Mouse (Mus musculus): ENCODE results near the gene 1810046K07Rik. TPM values are rescaled to one million over a fixed set of nuclear protein-coding genes. Genes with fewer than 3 reads are reported as not detected.

Gene 1810046K07Rik
- polyA plus RNA-seq (2012; rRNA removed): not detected in 2 replicates

DNA sequence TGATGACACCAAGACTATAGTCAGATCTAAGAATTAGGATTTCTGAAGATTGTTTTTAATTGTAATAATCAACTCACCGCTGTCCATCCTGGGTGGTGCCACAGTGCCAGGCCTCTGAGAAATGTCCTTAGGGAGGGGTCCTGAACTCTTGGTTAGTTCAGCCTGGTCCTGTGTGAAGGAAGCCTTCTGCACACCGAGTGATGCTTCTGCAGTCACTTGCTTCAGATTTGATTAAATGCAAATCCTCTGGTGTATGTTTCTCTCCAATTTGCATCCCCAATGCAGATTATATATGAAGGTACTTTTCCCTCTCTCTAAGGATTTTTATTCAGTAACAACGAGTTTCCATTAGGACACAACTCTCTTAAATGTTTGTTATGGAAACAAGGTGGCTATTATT is at the start of gene 1810046K07Rik:
Gene 1810046K07Rik (minus strand): TSS at position 187 of the 400 bp plus-strand sequence.

DNA sequence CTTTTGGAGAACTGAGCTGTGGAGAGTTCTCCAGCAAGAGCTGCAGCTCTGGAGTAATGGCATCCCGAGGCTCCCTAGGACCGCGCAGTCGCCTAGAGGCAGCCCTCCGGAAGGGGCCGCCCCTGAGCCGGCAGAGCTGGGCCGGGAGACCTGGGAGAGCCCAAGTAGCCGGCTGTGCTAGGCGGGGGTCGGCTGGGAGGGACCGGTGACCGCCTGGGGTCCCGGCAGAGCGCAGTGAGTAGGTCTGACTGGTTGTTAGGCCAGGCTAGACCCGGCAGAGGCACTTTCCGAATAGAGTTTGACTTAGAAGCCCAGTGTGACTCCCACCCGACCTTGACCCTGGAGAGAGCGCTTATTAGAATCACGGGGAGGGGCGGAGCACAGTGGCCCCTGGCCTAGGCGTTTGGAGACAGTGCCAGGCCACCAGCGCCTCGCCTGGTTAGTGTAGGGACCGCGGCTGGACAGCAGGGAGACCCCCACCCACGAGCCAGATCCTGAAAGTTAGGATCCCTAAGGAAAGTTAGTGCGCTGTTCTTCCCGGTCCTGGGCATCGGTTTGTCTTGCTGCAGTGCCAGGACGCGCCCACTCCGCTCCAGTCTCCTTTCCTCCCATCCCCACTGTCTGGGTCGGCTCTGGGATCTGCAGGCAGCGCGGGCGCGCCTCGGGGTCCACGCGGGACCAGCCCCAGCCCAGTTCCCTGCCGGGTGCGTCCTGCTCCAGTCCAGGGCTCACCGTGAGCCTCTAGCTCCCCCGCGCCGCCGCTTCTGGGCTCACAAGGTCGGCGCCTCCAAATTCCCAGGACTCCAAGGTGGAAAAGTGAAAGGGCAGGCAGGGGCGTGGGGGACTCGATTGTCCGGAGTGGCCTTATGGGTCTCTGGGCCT is 50.0 kb downstream of the 1810046K07Rik start, which contains the start of gene Colca2:
Gene Colca2 (minus strand): TSS at position 70 of the 882 bp plus-strand sequence.

Other genes starting within 250 kb of the 1810046K07Rik start
- 0.08 and 0.12 TPM in 2 replicates for gene 4833427G06Rik, start 226.8 kb downstream of the 1810046K07Rik start, polyA plus RNA-seq (2012; rRNA removed)
- 0.02 and 0.04 TPM in 2 replicates for gene Gm32742, start 163.4 kb downstream of the 1810046K07Rik start, polyA plus RNA-seq (2012; rRNA removed)
- 0.01 and 0.09 TPM in 2 replicates for gene Pou2af1, start 115.2 kb downstream of the 1810046K07Rik start, polyA plus RNA-seq (2012; rRNA removed)
- gene Colca2, start 50.3 kb downstream of the 1810046K07Rik start, polyA plus RNA-seq (2012; rRNA removed): 1.0 and 2.2 TPM in 2 replicates